Mouse (Mus musculus) cerebellum, adult 2 months (tissue): ENCODE data around the gene Tbc1d1.

ENCODE experiments used
- CTCF ChIP-seq: fragments of 200-500 bp; IDR thresholded peaks from 2 replicates; pipeline ENCODE4 v1.5.1; 2011; ENCODE audit warnings: low read depth, mild to moderate bottlenecking, control low read depth, low read length, moderate library complexity, borderline replicate concordance; ENCODE audit not compliant: insufficient read depth
- POLR2A ChIP-seq: fragments of 200-500 bp; IDR thresholded peaks from 2 replicates; pipeline ENCODE4 v1.6.1; 2011; ENCODE audit warnings: low read length, control low read depth, borderline replicate concordance; ENCODE audit not compliant: insufficient read depth

DNA sequence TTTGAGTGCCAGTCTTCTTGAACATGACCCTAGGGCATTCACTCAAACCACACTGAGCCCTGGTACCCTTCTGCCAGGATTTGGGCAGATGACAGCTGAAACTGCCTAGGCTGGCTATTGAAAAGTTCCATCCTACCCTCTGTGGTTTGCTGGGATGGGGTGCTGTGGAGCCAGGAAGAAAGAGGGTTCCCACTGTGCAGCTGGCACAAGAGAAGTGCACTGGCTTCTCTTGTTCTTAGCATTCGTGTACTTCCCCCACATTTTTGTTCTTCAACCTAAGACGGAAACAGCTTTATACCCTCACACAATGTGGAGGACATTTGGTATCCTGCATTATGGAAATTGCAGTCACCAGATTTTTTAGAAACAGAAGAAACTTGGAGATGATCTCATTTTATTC is 9.7 kb downstream of the Tbc1d1 start:
- TF ChIP-seq CTCF: no peak
- TF ChIP-seq POLR2A: no peak
